Mouse (Mus musculus) intestine, embryonic 15.5 days (tissue): ENCODE results near the gene Gm17455. TPM values are rescaled to one million over a fixed set of nuclear protein-coding genes. Genes with fewer than 3 reads are reported as not detected.

ENCODE experiments used
- ATAC-seq: fragments of 200-750 bp; cut with Nextera tagmentation; 2 replicates; pipeline ENCODE4 v1.8.0; 2017; ENCODE audit warnings: moderate TSS enrichment, moderate library complexity
- H3K27ac ChIP-seq: fragments of 300-500 bp; sonication (generic); 2 replicates; pipeline ENCODE4 v1.5.1; 2015; ENCODE audit warnings: mild to moderate bottlenecking, inconsistent platforms
- H3K27me3 ChIP-seq: fragments of 300-500 bp; sonication (generic); replicated peaks from 2 replicates; pipeline ENCODE4 v1.6.1; 2015; ENCODE audit warnings: inconsistent platforms
- H3K36me3 ChIP-seq: fragments of 300-500 bp; sonication (generic); 2 replicates; pipeline ENCODE4 v1.6.1; 2015; ENCODE audit warnings: inconsistent platforms
- H3K4me1 ChIP-seq: fragments of 300-500 bp; sonication (generic); replicated peaks from 2 replicates; pipeline ENCODE4 v1.6.1; 2015; ENCODE audit warnings: inconsistent platforms
- H3K4me2 ChIP-seq: fragments of 300-500 bp; sonication (generic); replicated peaks from 2 replicates; pipeline ENCODE4 v1.6.1; 2015; ENCODE audit warnings: mild to moderate bottlenecking, inconsistent platforms
- H3K4me3 ChIP-seq: fragments of 300-500 bp; sonication (generic); replicated peaks from 2 replicates; pipeline ENCODE4 v1.5.1; 2015; ENCODE audit warnings: inconsistent platforms
- H3K9ac ChIP-seq: fragments of 300-500 bp; sonication (generic); 2 replicates; pipeline ENCODE4 v1.6.1; 2015; ENCODE audit warnings: inconsistent platforms
- H3K9me3 ChIP-seq: fragments of 300-500 bp; sonication (generic); 2 replicates; pipeline ENCODE4 v1.6.1; 2016; ENCODE audit warnings: inconsistent platforms
- whole genome bisulfite sequencing: fragments of 180-500 bp; shearing (Covaris S2); methylation state at CpG from one replicate; pipeline ENCODE4 v1.1.7; 2015; 5-methylcytosine and 5-hydroxymethylcytosine counted together
- polyA plus RNA-seq: library from polyadenylated mRNA; unstranded; fragments of >200 nt; fragmentation: Nextera tagmentation; extraction: Ambion mirVana; gene quantifications from 2 replicates; pipeline ENCODE4 v1.2.1, GENCODE M21; 2015

Gene Gm17455
- polyA plus RNA-seq, 1 experiment from 2014 or later, result 0.28 TPM

DNA sequence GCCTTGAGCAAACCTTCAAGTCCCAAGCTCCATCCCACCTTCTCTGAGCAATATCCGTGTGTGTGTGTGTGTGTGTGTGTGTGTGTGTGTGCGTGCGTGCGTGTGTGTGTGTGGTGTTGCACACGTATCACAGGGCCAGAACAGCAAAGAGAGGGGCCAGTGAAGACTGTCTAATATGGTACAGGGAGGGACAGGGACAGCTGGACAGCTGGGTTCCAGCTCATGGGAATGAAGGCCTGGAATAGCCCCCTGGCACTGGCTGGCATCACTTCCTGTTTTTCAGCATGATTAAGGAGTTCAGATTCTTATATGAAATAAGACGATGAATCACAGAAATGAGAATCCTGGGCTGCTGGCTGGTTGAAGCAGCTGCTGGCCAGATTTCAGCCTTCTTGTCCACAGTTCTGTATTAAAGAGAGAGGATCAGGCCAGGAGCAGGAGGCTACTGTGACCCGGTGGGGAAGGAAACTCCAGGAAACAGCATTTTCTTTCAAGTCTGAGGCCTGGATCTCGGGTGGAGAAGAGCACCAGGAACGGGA is 20.0 kb upstream of the Gm17455 start:
- no peaks in the 10 kb centered on the region for H3K36me3 ChIP-seq
- ATAC-seq, result no peak
- no peak overlapping the region for H3K9ac ChIP-seq
- no peaks in the 10 kb centered on the region for H3K9me3 ChIP-seq
- no peak overlapping the region for H3K4me3 ChIP-seq
- 67% methylated on average over 9 of the region's 9 CpGs for WGBS
- H3K4me1 ChIP-seq, result peaks cover 7% of the 10 kb centered on the region; the same call in 1 of the 2 replicates
- no peaks in the 10 kb centered on the region for H3K27me3 ChIP-seq
- no peak overlapping the region for H3K27ac ChIP-seq
- H3K4me2 ChIP-seq, result no peak overlapping the region

DNA sequence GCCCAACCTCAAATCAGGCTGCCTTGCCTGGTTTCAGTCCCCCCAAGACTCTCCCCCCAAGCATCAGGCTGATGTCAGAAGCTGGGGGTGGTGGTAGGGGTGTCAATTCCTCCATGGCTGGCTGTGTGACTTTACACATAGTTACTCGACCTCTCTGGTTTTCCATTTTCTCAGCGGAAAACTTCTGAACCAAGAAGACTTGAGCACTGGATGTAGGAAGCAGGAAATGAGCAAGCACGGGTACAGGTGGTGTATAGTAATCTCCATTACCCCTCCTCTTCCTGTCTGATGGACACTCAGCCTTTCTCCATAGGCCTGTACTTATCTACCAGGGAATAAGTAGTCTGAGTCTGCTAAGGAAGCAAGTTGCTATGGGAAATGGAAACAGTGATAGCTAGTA is 19.3 kb upstream of the Gm17455 start:
- Histone ChIP-seq H3K4me1 (peaks cover 7% of the 10 kb centered on the region; the same call in 1 of the 2 replicates), H3K4me3 (no peak overlapping the region), H3K4me2 (no peak overlapping the region), H3K9ac (no peak overlapping the region), H3K36me3 (no peaks in the 10 kb centered on the region), H3K9me3 (no peaks in the 10 kb centered on the region), H3K27ac (no peak overlapping the region), H3K27me3 (no peaks in the 10 kb centered on the region)
- WGBS, result 67% methylated on average over 3 of the region's 3 CpGs
- ATAC-seq, result no peak

DNA sequence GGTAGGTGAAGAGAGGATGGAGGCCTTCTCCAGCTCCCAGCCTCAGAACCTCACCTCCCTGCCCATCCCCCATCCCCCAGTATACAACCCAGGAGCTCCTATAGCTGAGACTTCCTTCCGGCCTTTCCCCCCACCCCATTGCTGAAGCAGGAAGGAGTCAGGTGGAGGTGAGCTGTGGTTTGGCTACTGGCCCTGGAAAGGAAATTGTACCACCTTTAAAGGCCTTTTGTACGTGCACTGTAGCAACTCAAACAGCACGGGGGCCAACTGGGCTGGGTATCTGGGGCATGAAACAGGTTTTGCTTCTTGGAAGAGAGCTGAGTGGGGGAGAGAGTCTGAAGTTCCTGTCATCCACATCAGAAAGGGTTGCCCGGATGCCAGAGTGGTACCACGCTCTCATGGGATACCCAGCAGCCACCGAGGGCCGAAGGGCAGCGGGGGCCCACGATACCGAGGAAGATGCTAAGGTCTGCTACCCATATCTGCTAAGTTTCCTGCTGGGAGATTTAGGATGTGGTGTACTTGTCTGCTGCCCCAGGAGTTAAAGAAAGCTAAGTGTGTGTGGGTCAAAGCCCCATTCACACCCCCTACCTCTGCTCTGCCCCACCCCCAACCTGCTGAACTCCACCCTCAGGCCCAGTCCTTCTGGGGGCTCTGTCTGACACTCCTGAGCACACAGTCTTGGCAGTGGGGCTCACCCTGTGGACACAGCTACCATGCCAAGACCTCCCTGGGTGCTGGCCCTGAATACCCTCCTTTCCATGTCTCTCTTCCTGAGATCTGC is 18.2 kb upstream of the Gm17455 start:
- no peak for ATAC-seq
- Histone ChIP-seq H3K4me2 (no peak overlapping the region), H3K27me3 (no peaks in the 10 kb centered on the region), H3K4me3 (no peak overlapping the region), H3K27ac (no peak overlapping the region), H3K9me3 (no peaks in the 10 kb centered on the region), H3K36me3 (no peaks in the 10 kb centered on the region), H3K9ac (no peak overlapping the region), H3K4me1 (peaks cover 7% of the 10 kb centered on the region; the same call in 1 of the 2 replicates)
- 69% methylated on average over 10 of the region's 10 CpGs for WGBS

DNA sequence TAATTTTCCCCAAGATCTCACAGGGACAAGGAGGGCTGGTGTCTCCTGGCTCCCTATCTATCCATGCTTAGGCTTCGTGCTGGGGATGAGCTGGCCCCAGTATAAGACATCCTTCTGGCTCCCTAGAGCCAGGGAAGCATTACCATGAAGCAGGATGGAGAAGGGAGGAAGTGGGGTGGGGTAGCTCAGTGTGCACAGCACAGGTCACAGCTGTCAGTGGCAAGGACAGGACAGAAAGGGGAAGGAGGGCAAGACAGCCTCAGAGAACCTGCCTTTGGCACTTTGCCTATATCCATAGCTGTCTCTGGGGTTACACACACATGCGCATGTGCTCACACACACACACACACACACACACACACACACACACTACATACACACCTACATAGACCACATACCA is 11.2 kb upstream of the Gm17455 start:
- Histone ChIP-seq H3K9me3 (no peaks in the 10 kb centered on the region), H3K9ac (no peak overlapping the region), H3K27ac (0 out of 2 replicates have a peak overlapping the region, but pooled peaks have one; percentile 15), H3K4me1 (peaks cover 6% of the 10 kb centered on the region; the same call in 1 of the 2 replicates), H3K4me3 (no peak overlapping the region), H3K4me2 (no peak overlapping the region), H3K36me3 (no peaks in the 10 kb centered on the region), H3K27me3 (no peaks in the 10 kb centered on the region)
- ATAC-seq, result no peak
- 88% methylated on average over 2 of the region's 2 CpGs for WGBS

DNA sequence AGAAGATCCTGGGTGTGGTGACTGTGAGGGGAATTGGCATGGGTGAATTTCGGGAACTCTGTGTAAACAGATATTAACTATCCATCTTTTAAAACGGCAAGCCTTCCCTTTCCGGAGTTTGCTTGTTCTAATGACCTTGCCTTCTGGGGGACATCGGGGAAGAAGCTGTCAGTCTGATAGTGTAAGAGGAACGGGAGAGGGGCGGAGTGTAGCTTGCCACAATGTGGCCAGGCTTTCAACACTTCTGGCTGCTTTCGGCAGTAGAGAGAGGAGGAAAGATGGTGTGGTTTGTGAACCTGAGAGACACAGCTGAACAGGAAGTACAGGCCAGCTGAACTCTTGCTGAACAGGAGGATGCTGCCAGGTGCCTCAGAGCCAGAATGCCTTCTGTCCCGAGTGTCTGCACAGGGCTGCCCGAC is 10.1 kb upstream of the Gm17455 start:
- Histone ChIP-seq H3K36me3 (no peaks in the 10 kb centered on the region), H3K27me3 (no peaks in the 10 kb centered on the region), H3K9ac (no peak overlapping the region), H3K27ac (no peak overlapping the region), H3K4me1 (peaks cover 6% of the 10 kb centered on the region; the same call in 1 of the 2 replicates), H3K9me3 (no peaks in the 10 kb centered on the region), H3K4me3 (no peak overlapping the region), H3K4me2 (no peak overlapping the region)
- ATAC-seq, result no peak
- WGBS, result 21% methylated on average over 9 of the region's 9 CpGs

DNA sequence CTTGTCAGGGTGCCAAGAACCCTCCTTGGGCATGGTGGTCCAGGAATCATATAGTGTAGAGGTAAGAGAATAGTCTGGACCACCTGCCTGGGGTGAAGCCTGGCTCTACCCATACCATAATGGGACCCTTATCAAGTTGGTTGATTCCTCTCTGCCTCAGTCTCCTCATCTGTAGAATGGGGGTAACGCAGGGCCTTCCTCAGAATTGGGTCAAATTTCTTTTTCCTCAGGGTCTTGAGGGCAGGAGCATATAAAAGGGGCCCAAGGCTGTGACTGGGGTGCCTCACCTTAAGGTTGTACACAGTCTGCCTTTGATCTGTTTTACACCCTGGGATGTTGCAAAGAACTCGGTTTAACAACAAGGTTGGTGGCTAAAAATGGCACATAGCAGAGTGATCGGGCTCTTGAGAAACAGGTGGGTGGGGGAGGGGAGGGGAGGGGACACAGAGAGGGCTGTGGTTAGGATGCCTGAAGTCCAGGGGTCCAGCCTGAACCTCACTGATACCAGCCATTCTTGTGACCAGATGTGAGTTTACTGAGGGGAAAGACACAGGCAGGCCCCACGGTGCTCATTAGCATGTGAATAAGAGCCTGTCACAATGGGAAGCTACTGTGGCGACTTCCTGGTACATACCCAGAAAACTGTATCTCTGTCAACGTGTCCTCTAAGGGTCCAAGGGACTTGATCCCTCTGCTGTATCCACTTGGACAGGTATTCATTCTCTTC is 9.2 kb upstream of the Gm17455 start:
- no peaks in the 10 kb centered on the region for H3K9me3 ChIP-seq
- H3K4me3 ChIP-seq, result no peak overlapping the region
- ATAC-seq, result no peak
- H3K4me2 ChIP-seq, result no peak overlapping the region
- WGBS, result 59% methylated on average over 6 of the region's 6 CpGs
- H3K4me1 ChIP-seq, result peaks cover 6% of the 10 kb centered on the region; the same call in 1 of the 2 replicates
- H3K9ac ChIP-seq, result no peak overlapping the region
- no peak overlapping the region for H3K27ac ChIP-seq
- H3K36me3 ChIP-seq, result no peaks in the 10 kb centered on the region
- H3K27me3 ChIP-seq, result no peaks in the 10 kb centered on the region

DNA sequence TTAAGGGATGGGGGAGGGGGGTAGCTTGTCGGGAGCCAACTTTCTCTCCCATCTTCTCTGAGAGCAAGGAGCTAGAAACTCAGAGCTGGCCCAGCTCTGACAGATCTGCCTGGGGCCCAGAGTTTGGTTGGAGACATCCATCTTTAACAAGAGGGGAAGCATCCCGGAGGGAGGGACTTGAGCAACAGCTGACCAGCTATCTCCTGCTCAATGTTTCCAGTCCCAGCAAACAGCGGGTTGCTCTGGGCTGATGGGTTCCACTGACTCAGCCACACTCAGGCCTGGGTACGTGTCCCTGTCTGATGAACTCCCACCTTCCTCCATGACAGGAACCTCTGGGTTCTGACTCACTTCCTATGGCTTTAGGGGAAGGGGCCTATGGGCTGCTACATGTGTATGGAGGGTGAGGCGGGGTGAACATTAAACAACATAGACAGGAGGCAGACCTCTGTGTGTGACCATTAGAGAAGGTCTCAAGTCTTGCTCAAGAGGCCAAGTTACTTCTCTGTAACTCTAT is 8.6 kb upstream of the Gm17455 start:
- H3K4me1 ChIP-seq, result peaks cover 6% of the 10 kb centered on the region; the same call in 1 of the 2 replicates
- H3K36me3 ChIP-seq, result no peaks in the 10 kb centered on the region
- H3K9ac ChIP-seq, result no peak overlapping the region
- no peaks in the 10 kb centered on the region for H3K27me3 ChIP-seq
- no peak overlapping the region for H3K4me2 ChIP-seq
- ATAC-seq, result no peak
- no peak overlapping the region for H3K27ac ChIP-seq
- 66% methylated on average over 5 of the region's 5 CpGs for WGBS
- H3K9me3 ChIP-seq, result no peaks in the 10 kb centered on the region
- H3K4me3 ChIP-seq, result no peak overlapping the region

DNA sequence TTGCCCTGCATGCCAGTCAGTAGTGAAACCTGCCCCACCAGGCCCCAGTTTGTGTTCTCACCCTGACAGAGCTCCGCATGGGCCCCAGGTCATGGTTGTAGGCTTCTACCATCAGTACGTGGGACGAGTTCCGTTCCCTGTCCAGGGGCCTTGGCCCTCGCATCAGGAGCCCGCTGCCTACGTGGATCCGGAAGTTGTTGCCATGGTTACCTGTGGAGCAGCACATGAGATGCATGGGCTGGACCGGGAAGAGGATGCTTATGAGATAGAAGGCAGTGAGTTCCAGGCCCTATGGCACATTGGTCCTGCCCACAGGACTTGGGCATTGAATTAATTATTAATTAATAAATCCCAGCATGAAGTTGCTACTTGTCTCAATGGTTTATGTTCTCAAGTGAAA is 7.9 kb upstream of the Gm17455 start:
- 93% methylated on average over 9 of the region's 9 CpGs for WGBS
- no peak overlapping the region for H3K4me2 ChIP-seq
- H3K27me3 ChIP-seq, result no peaks in the 10 kb centered on the region
- peaks cover 6% of the 10 kb centered on the region; the same call in 1 of the 2 replicates for H3K4me1 ChIP-seq
- ATAC-seq, result no peak
- H3K9ac ChIP-seq, result no peak overlapping the region
- no peak overlapping the region for H3K4me3 ChIP-seq
- H3K9me3 ChIP-seq, result no peaks in the 10 kb centered on the region
- H3K27ac ChIP-seq, result no peak overlapping the region
- H3K36me3 ChIP-seq, result no peaks in the 10 kb centered on the region

DNA sequence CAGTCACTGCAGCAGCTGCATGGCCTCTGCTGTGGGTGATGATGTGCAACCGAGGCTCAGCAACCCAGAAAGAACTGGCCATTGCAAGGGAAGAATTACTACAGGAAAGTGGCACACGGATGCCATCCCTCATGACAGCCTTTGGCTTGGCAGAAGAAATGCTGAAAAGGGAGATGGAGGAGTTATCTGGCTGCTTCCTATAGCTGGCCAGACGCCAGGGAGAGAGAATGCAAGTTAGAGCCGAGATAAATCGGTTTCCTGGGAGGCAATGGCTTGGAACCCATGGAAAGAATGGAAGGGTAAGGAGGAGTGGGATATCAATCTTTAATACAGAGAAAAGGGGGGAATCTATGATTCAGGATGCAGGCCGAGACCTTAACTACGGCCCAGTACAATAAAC is 4.6 kb upstream of the Gm17455 start:
- Histone ChIP-seq H3K36me3 (no peaks in the 10 kb centered on the region), H3K9me3 (no peaks in the 10 kb centered on the region), H3K4me2 (no peak overlapping the region), H3K9ac (no peak overlapping the region), H3K27ac (no peak overlapping the region), H3K27me3 (no peaks in the 10 kb centered on the region), H3K4me1 (no peaks in the 10 kb centered on the region), H3K4me3 (no peak overlapping the region)
- 62% methylated on average over 7 of the region's 7 CpGs for WGBS
- ATAC-seq, result no peak

DNA sequence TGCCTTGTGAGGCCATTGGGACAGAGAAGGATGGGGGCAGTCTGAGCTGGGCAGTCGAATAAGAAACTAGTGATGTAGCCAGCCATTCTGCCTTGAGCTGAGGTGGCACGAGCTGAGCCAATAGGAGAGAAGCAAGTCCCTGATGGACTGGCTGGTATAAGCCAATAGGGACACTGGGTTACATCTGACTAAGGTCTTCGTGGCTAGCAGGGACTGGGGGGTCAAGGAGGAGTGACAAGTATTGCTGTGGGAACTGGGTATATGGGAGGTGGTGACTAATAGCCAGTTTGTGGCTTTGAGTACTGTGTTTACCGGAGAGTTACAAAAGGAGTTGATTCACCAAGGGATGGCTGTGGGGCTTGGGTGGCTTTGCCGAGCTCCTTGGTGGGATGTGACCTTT is 3.9 kb upstream of the Gm17455 start:
- H3K9ac ChIP-seq, result no peak overlapping the region
- H3K9me3 ChIP-seq, result no peaks in the 10 kb centered on the region
- H3K27ac ChIP-seq, result no peak overlapping the region
- no peak overlapping the region for H3K4me2 ChIP-seq
- H3K36me3 ChIP-seq, result no peaks in the 10 kb centered on the region
- H3K4me1 ChIP-seq, result no peaks in the 10 kb centered on the region
- no peaks in the 10 kb centered on the region for H3K27me3 ChIP-seq
- ATAC-seq, result no peak
- H3K4me3 ChIP-seq, result no peak overlapping the region
- WGBS, result 70% methylated on average over 5 of the region's 5 CpGs

DNA sequence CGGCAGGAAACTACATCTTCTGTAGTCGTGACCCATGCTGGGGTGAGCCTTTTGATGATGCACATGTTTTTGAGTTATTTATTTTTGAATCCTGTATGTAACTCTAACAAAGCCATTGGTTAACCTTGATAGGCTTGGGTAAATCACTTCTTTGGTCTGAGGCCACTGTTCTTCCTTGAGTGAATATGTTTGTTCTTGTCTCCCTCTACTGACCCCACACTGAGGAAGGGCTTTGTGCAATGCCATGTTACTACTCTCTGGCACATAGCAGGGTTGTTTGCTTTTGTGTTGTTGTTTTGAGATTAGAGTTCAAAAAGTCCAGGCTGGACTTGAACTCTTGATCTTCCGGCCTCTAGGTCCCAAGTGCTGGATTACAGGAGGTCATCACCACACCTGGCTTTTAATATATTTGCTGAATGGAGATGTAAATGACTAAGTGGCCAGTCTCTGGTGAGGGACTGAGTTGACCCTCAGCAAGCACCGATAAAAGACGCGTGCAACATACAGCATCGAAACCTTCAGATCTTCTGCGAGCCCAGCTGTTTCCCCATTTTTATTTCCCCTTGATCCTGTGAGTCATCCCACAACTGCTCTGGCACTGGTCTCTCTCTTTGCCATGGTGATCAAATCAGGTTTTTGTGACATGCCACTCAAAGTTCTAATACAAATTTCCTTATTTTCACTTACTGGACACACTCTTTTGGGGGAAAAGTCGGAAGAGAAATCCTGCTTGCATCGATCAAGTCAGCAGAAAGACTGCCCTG is 1.3 kb upstream of the Gm17455 start:
- ATAC-seq, result no peak
- WGBS, result 87% methylated on average over 10 of the region's 10 CpGs
- no peak overlapping the region for H3K4me3 ChIP-seq

More for the DNA sequence above, 1.3 kb upstream of the Gm17455 start:
- Histone ChIP-seq H3K9me3 (no peaks in the 10 kb centered on the region), H3K9ac (no peak overlapping the region), H3K4me1 (no peaks in the 10 kb centered on the region), H3K27ac (no peak overlapping the region), H3K27me3 (no peaks in the 10 kb centered on the region), H3K36me3 (no peaks in the 10 kb centered on the region), H3K4me2 (no peak overlapping the region)
